Mouse (Mus musculus) forebrain, embryonic 15.5 days (tissue): ENCODE results near the gene Folr2. TPM values are rescaled to one million over a fixed set of nuclear protein-coding genes. Genes with fewer than 3 reads are reported as not detected.

Source experiments
- ATAC-seq: fragments of 200-750 bp; cut with Nextera tagmentation; replicated peaks from 2 replicates; pipeline ENCODE4 v1.8.0; 2017; ENCODE audit warnings: mild to moderate bottlenecking, moderate TSS enrichment, moderate library complexity
- H3K27ac ChIP-seq: fragments of 300-500 bp; sonication (generic); replicated peaks from 2 replicates; pipeline ENCODE4 v1.5.1; 2015; ENCODE audit warnings: mild to moderate bottlenecking, inconsistent platforms
- H3K27me3 ChIP-seq: fragments of 300-500 bp; sonication (generic); 2 replicates; pipeline ENCODE4 v1.6.1; 2015; ENCODE audit warnings: inconsistent platforms
- H3K36me3 ChIP-seq: fragments of 300-500 bp; sonication (generic); 2 replicates; pipeline ENCODE4 v1.6.1; 2015; ENCODE audit warnings: mild to moderate bottlenecking, inconsistent platforms
- H3K4me1 ChIP-seq: fragments of 300-500 bp; sonication (generic); 2 replicates; pipeline ENCODE4 v1.6.1; 2015; ENCODE audit warnings: inconsistent platforms
- H3K4me2 ChIP-seq: fragments of 300-500 bp; sonication (generic); replicated peaks from 2 replicates; pipeline ENCODE4 v1.6.1; 2015; ENCODE audit warnings: mild to moderate bottlenecking, inconsistent platforms
- H3K4me3 ChIP-seq: fragments of 300-500 bp; sonication (generic); 2 replicates; pipeline ENCODE4 v1.5.1; 2015; ENCODE audit warnings: mild to moderate bottlenecking, inconsistent platforms
- H3K9ac ChIP-seq: fragments of 300-500 bp; sonication (generic); replicated peaks from 2 replicates; pipeline ENCODE4 v1.6.1; 2015; ENCODE audit warnings: mild to moderate bottlenecking, inconsistent platforms
- H3K9me3 ChIP-seq: fragments of 300-500 bp; sonication (generic); 2 replicates; pipeline ENCODE4 v1.6.1; 2016; ENCODE audit warnings: inconsistent platforms
- WGBS: fragments of 180-500 bp; shearing (Covaris S2); methylation state at CpG from one replicate; pipeline ENCODE4 v1.1.7; 2015; ENCODE audit warnings: mixed read lengths; 5-methylcytosine and 5-hydroxymethylcytosine counted together
- microRNA-seq: library from miRNA; unstranded; fragments of <30 nt; microRNA quantifications from one replicate; pipeline ENCODE4, GENCODE M21; 2016
- polyA plus RNA-seq: library from polyadenylated mRNA; unstranded; fragments of >200 nt; fragmentation: Nextera tagmentation; extraction: Ambion mirVana; gene quantifications from 2 replicates; pipeline ENCODE4 v1.2.1, GENCODE M21; 2015

The Folr2 gene
- polyA plus RNA-seq, 1 experiment from 2014 or later = 1.2 TPM

DNA sequence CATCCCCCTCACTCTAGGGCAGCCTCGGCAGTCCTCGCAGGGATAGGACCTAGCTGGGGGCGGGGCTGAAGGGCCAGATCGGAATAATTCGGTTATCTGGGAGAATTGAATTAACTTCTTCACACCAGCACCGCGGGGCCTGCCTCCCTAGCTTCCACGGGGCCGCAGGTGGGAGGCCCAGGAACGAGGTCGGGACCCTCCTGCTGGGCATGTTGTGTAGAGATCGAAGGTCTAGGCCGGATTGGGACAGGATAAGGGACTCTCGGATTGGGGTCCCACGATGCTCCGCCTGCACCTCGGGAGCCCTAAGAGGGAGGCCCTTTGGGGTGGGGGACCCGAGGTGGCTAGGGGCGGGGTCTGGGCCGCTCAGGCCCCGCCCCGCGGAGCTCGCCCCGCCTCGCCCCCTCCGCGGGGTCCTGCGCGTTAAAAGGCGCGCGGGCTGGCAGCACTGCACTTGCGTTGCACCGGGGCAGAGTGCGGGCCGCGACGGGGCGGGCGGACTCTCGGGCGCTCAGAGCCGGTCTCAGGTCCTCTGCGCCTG, 39.1 kb downstream of the Folr2 start, which contains the start of gene Phox2a:
Phox2a (plus strand) TSS at position 453 of the 541 bp plus-strand sequence.
- Histone ChIP-seq H3K4me1 (peaks cover 28% of the 10 kb centered on the region), H3K27ac (no peak within 1 kb of the TSS), H3K36me3 (no peaks in the 10 kb centered on the region), H3K4me3 (peak within 1 kb of the TSS; percentile 31), H3K27me3 (peaks cover 62% of the 10 kb centered on the region), H3K4me2 (peak within 1 kb of the TSS; percentile 41), H3K9ac (no peak within 1 kb of the TSS), H3K9me3 (no peaks in the 10 kb centered on the region)
- WGBS = 1% methylated on average over 44 of the region's 45 CpGs
- 0 out of 2 replicates have a peak, but pooled peaks have one; percentile 23 for ATAC-seq

Small RNA genes lying within 50 kb of the gene (microRNA-seq; reads per million reads assigned to microRNA genes)
- not detected for gene Gm22655

Other genes with a start within 250 kb of the Folr2 start
- 41.8 and 48.0 TPM in 2 replicates for gene Clpb, start 193.6 kb downstream of the Folr2 start, polyA plus RNA-seq
- gene Phox2a, start 38.9 kb downstream of the Folr2 start, polyA plus RNA-seq = not detected in 2 replicates
- gene Inppl1, start 19.0 kb downstream of the Folr2 start, polyA plus RNA-seq = 18.0 and 22.3 TPM in 2 replicates
- 71.1 and 74.3 TPM in 2 replicates for gene Anapc15, start 6.5 kb upstream of the Folr2 start, polyA plus RNA-seq
- 18.9 and 30.4 TPM in 2 replicates for gene Folr1, start 13.6 kb upstream of the Folr2 start, polyA plus RNA-seq
- 165 and 167 TPM in 2 replicates for gene Lamtor1, start 48.7 kb upstream of the Folr2 start, polyA plus RNA-seq
- gene Tomt, start 49.2 kb upstream of the Folr2 start, polyA plus RNA-seq = 0.24 and 0.47 TPM in 2 replicates
- gene Lrrc51, start 76.7 kb upstream of the Folr2 start, polyA plus RNA-seq = 9.5 and 12.7 TPM in 2 replicates
- 63.3 and 65.1 TPM in 2 replicates for gene Numa1, start 76.9 kb upstream of the Folr2 start, polyA plus RNA-seq
- gene Il18bp, start 161.5 kb upstream of the Folr2 start, polyA plus RNA-seq = 3.4 and 4.4 TPM in 2 replicates
- 32.1 and 33.0 TPM in 2 replicates for gene Rnf121, start 208.3 kb upstream of the Folr2 start, polyA plus RNA-seq
- 40.3 TPM in 2 replicates for gene Xndc1, start 208.3 kb upstream of the Folr2 start, polyA plus RNA-seq
- 1.5 and 1.9 TPM in 2 replicates for gene Xntrpc, start 208.5 kb upstream of the Folr2 start, polyA plus RNA-seq
- 0.29 TPM in 1 of 2 replicates, not detected in the other for gene Trpc2, start 225.9 kb upstream of the Folr2 start, polyA plus RNA-seq
- 0.17 and 0.28 TPM in 2 replicates for gene Art1, start 244.5 kb upstream of the Folr2 start, polyA plus RNA-seq